Mouse (Mus musculus) G1E (cell line): Measurements from ENCODE around the gene Ralgapa2.

Experiments
- CTCF ChIP-seq: IDR thresholded peaks from 2 replicates; pipeline ENCODE4 v1.5.1; 2012; ENCODE audit warnings: low read depth, low read length, inconsistent platforms, mixed read lengths
- POLR2AphosphoS5 ChIP-seq: IDR thresholded peaks from 2 replicates; pipeline ENCODE4 v1.6.1; 2012; ENCODE audit warnings: low read depth, low read length, inconsistent platforms; ENCODE audit not compliant: insufficient replicate concordance
- TAL1 ChIP-seq: conservative IDR thresholded peaks from 2 replicates; pipeline ENCODE4 v1.6.1; 2012; ENCODE audit warnings: low read depth, low read length, inconsistent platforms, mixed read lengths

DNA sequence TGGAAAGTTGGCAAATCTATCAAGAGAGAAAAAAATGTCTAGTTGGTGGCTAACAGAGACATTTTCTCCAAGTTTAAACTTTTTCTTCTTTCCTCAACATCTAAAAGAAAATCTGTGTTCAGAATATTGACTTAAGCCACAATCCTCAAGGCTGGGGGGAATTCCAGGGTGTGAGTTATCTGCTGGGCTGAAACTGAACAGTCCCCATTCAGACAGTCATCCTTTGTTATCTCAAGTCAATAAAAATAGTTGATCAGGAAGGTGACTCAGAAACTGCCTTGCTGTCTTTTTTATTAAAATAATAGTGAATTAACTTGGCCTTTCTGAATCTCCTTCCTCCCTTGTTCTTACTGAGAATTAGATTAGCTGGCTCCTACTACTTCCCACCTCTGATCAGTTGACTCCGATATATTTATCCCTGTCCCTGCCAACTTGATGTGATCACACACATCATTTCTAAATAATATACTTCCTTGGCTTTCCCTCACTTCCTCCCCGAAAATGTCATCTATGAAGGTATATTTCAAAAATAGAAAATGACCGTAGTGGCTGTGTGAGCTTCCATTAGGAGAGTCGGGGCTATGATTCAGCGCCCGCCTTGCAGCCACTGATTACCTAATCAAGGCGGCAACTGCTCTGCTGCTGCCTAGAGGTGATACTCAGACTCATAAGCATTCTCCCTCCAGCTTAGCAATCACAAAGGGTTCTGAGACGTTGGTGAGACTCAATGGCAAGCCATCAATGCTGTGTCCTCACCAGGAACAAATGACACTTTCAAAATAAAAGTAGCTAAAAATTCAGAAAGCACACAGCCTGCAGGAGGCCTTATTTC lies 21.2 kb upstream of the Ralgapa2 start:
- no peak for TF ChIP-seq CTCF
- TF ChIP-seq TAL1: no peak
- TF ChIP-seq POLR2AphosphoS5: no peak
